Mouse (Mus musculus): ENCODE results near the gene Polm. TPM values are rescaled to one million over a fixed set of nuclear protein-coding genes. Genes with fewer than 3 reads are reported as not detected.

Polm gene
- polyA plus RNA-seq, 1 experiment, result 63.9 TPM

DNA sequence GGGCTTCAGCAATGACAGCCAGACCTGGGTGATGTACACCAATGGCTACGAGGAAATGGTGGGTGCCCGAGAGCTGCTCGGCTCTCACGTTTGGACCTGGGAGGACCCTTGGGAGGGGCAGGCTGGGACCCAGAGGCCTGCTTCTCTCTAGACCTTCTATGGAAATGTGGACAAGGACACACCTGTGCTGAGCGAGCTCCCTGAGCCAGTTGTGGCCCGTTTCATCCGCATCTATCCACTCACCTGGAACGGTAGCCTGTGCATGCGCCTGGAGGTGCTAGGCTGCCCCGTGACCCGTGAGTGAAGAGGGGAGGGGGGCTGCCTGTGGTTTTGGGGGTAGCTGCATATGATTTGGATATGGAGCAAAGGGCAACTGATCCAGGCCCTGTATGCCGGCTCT lies 30.5 kb upstream of the Polm start:
- TF ChIP-seq CTCF (IDR thresholded peaks at IDR 0.05; ENCODE audit: borderline replicate concordance, control insufficient read depth, extremely low read depth, insufficient read depth, low read length, poor library complexity) (no peak), POLR2A (IDR thresholded peaks at IDR 0.05; ENCODE audit: control insufficient read depth, extremely low read depth, insufficient read depth, low read length, poor library complexity) (no peak)
- Histone ChIP-seq H3K27ac (ENCODE audit: control insufficient read depth, insufficient read depth, low read length) (no peak overlapping the region), H3K4me1 (replicated peaks; ENCODE audit: control insufficient read depth, insufficient read depth, low read length) (no peaks in the 10 kb centered on the region), H3K36me3 (ENCODE audit: control insufficient read depth, insufficient read depth, low read length) (peaks cover 6% of the 10 kb centered on the region; the same call in 1 of the 2 replicates), H3K27me3 (ENCODE audit: control insufficient read depth, insufficient read depth, low read length) (no peaks in the 10 kb centered on the region; the same call in 1 of the 2 replicates), H3K4me3 (ENCODE audit: control insufficient read depth, insufficient read depth, low read length) (no peak overlapping the region)
- WGBS, result 92% methylated on average over 12 of the region's 12 CpGs
- no peak for DNase-seq

DNA sequence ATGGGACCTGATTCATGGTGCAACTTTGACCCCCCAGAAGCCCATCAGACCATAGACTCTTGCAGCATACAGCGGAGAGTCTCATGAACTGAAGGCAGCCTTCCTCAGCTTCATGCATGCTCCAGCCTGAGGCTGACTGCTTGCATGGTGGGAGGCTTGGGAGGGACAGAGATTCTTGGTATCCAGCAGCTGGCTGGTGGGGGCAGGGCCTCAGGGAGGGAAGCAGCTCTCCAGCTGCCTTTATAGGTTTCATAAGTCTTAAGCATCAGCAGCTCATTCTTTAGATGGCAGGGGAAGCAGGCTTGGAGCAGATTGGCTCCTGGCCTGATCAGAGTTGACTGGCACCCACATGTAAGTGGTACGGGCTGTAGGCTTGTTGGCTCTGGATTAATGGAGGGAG lies 29.4 kb upstream of the Polm start:
- Histone ChIP-seq H3K4me3 (ENCODE audit: control insufficient read depth, insufficient read depth, low read length) (no peak overlapping the region), H3K27ac (ENCODE audit: control insufficient read depth, insufficient read depth, low read length) (no peak overlapping the region)
- TF ChIP-seq POLR2A (IDR thresholded peaks at IDR 0.05; ENCODE audit: control insufficient read depth, extremely low read depth, insufficient read depth, low read length, poor library complexity) (no peak), CTCF (IDR thresholded peaks at IDR 0.05; ENCODE audit: borderline replicate concordance, control insufficient read depth, extremely low read depth, insufficient read depth, low read length, poor library complexity) (no peak)

DNA sequence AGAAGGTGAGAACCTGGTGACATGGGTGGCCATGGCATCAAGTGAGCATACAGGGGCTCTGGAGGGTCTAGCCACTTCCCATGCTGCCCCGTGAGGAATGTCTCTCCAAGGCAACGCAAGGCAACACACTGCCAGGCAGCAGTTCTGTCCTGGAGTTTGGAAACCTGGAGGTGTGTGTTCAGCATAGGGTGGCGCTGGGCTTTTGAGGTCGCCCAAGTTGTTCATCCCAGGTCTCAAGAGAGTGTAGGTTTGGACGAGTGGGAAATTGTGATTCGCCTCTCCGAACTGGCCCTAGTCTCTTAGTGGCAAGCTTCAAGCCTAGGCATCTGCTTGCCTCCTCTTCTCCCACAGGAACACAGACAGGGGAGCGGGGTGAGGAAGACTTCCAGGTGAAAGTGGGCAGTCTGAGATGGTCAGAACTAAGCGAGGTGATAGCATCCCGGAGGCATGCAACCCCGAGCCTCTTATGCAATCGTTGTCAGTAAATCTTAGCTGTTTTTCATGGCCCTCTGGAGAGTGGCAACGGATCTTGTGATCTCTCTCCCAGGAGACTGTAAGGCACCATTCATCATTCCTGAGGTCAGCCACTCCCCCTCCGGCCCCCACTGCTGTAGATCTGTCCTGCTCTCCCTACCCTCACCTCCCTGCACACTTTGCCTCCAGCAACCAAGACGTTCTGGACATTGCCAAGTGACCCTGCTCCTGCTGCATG lies 24.7 kb upstream of the Polm start:
- peaks cover 12% of the 10 kb centered on the region for H3K4me1 ChIP-seq (replicated peaks; ENCODE audit: control insufficient read depth, insufficient read depth, low read length)
- no peak overlapping the region for H3K27ac ChIP-seq (ENCODE audit: control insufficient read depth, insufficient read depth, low read length)
- no peak for TF ChIP-seq POLR2A (IDR thresholded peaks at IDR 0.05; ENCODE audit: control insufficient read depth, extremely low read depth, insufficient read depth, low read length, poor library complexity)
- no peak for TF ChIP-seq CTCF (IDR thresholded peaks at IDR 0.05; ENCODE audit: borderline replicate concordance, control insufficient read depth, extremely low read depth, insufficient read depth, low read length, poor library complexity)
- no peak for DNase-seq
- peaks cover 14% of the 10 kb centered on the region for H3K27me3 ChIP-seq (ENCODE audit: control insufficient read depth, insufficient read depth, low read length)
- no peak overlapping the region for H3K4me3 ChIP-seq (ENCODE audit: control insufficient read depth, insufficient read depth, low read length)
- H3K36me3 ChIP-seq (ENCODE audit: control insufficient read depth, insufficient read depth, low read length), result no peaks in the 10 kb centered on the region
- 54% methylated on average over 15 of the region's 15 CpGs for WGBS

More for the DNA sequence above, 29.4 kb upstream of the Polm start:
- 100% methylated on average over 2 of the region's 2 CpGs for WGBS
- Histone ChIP-seq H3K27me3 (ENCODE audit: control insufficient read depth, insufficient read depth, low read length) (peaks cover 2% of the 10 kb centered on the region), H3K4me1 (replicated peaks; ENCODE audit: control insufficient read depth, insufficient read depth, low read length) (peaks cover 2% of the 10 kb centered on the region; the same call in 1 of the 2 replicates), H3K36me3 (ENCODE audit: control insufficient read depth, insufficient read depth, low read length) (peaks cover 3% of the 10 kb centered on the region; the same call in 1 of the 2 replicates)
- DNase-seq, result no peak

DNA sequence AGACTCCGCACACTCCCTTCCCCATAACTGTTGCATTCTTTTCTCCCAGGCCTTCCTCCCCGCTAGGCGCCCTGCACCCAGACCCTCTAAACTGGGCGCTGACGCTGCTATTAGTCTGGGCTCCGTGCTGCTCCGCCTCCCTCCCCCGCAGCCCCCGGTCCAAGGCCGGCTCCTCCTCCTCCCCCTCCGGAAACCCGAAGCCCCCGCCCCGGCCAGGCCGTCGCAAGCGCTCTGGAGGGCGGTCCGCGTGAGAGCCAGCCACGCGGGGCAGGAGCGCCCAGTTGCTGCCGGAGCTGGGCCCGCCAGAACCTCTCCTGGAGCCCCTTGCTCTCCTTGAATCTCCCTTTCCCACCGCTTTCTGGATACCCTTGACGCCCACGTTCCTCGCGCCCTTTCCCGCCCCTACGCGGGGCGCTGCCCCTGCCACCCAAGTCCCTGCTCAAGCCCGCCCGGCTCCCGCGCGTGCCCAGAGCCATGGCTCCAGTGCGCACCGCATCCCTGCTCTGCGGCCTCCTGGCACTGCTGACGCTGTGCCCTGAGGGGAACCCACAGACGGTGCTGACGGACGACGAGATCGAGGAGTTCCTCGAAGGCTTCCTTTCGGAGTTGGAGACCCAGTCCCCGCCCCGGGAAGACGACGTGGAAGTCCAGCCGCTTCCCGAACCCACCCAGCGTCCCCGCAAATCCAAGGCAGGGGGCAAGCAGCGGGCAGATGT lies 24.0 kb upstream of the Polm start, which contains the start of gene Aebp1:
TSS of gene Aebp1 (plus strand) at position 270 of the 716 bp plus-strand sequence.
- Histone ChIP-seq H3K27me3 (ENCODE audit: control insufficient read depth, insufficient read depth, low read length) (peaks cover 14% of the 10 kb centered on the region), H3K4me3 (ENCODE audit: control insufficient read depth, insufficient read depth, low read length) (peak within 1 kb of the TSS; percentile 30), H3K27ac (ENCODE audit: control insufficient read depth, insufficient read depth, low read length) (no peak within 1 kb of the TSS), H3K4me1 (replicated peaks; ENCODE audit: control insufficient read depth, insufficient read depth, low read length) (peaks cover 12% of the 10 kb centered on the region), H3K36me3 (ENCODE audit: control insufficient read depth, insufficient read depth, low read length) (no peaks in the 10 kb centered on the region)
- 5% methylated on average over 59 of the region's 59 CpGs for WGBS
- TF ChIP-seq CTCF (IDR thresholded peaks at IDR 0.05; ENCODE audit: borderline replicate concordance, control insufficient read depth, extremely low read depth, insufficient read depth, low read length, poor library complexity) (no peak), POLR2A (IDR thresholded peaks at IDR 0.05; ENCODE audit: control insufficient read depth, extremely low read depth, insufficient read depth, low read length, poor library complexity) (no peak)
- DNase-seq, result peak; percentile 18

DNA sequence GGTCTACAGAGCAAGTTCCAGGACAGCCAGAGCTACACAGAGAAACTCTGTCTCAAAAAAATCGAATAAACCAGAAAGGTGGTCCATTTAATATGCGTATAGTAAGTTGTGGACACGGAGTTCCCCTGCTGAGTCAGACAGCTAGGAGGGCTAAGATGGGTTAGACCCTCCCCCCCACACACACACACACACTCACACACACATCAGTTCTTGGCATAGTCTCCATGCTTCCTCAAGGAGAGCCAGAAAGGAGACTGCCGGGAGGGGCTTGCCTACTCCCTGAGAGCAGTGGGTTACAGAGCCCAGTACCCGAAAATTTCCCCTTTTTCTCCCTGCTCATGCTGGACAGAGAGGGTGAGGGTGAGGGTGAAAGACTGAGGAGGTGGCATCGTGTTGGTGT lies 22.8 kb upstream of the Polm start:
- no peak overlapping the region for H3K27ac ChIP-seq (ENCODE audit: control insufficient read depth, insufficient read depth, low read length)
- WGBS, result 46% methylated on average over 6 of the region's 6 CpGs
- no peaks in the 10 kb centered on the region for H3K36me3 ChIP-seq (ENCODE audit: control insufficient read depth, insufficient read depth, low read length)
- no peak for TF ChIP-seq POLR2A (IDR thresholded peaks at IDR 0.05; ENCODE audit: control insufficient read depth, extremely low read depth, insufficient read depth, low read length, poor library complexity)
- TF ChIP-seq CTCF (IDR thresholded peaks at IDR 0.05; ENCODE audit: borderline replicate concordance, control insufficient read depth, extremely low read depth, insufficient read depth, low read length, poor library complexity), result no peak
- H3K4me3 ChIP-seq (ENCODE audit: control insufficient read depth, insufficient read depth, low read length), result no peak overlapping the region
- peaks cover 12% of the 10 kb centered on the region for H3K4me1 ChIP-seq (replicated peaks; ENCODE audit: control insufficient read depth, insufficient read depth, low read length)
- H3K27me3 ChIP-seq (ENCODE audit: control insufficient read depth, insufficient read depth, low read length), result peaks cover 14% of the 10 kb centered on the region
- no peak for DNase-seq

DNA sequence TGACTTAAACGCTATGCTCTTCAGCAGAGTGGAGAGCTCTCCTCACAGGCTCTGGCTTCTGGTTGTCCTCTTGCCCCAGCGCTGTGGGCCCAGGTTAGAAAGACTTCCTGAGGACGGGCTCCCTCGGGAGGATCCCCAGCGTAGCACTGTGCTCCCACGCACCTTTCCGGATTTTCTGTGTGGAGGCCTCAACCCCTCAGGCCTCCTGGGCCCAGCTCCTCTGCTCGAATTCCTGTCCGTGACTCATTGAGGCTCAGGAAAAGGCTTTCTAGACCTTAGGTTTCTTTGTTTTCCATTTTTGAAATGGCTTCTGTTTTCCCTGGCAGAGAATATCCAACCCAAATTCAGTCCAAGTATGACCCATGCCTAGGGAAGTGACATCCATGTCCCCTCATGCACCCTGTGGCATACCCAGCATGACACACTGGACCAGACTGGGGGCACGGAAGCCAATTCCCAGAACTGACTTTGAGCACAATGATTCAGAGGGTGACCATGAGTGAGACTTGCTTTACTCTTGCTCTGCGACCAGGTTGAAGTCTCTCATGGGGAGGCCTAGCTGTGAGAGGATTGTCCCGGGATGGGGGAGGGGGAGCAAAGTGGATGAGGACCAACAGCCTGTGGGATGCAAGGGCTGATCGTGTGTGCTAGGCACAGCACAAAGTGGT lies 22.2 kb upstream of the Polm start:
- H3K27ac ChIP-seq (ENCODE audit: control insufficient read depth, insufficient read depth, low read length), result no peak overlapping the region
- no peak for TF ChIP-seq POLR2A (IDR thresholded peaks at IDR 0.05; ENCODE audit: control insufficient read depth, extremely low read depth, insufficient read depth, low read length, poor library complexity)
- no peak for TF ChIP-seq CTCF (IDR thresholded peaks at IDR 0.05; ENCODE audit: borderline replicate concordance, control insufficient read depth, extremely low read depth, insufficient read depth, low read length, poor library complexity)

More for the DNA sequence above, 22.2 kb upstream of the Polm start:
- Histone ChIP-seq H3K36me3 (ENCODE audit: control insufficient read depth, insufficient read depth, low read length) (no peaks in the 10 kb centered on the region), H3K27me3 (ENCODE audit: control insufficient read depth, insufficient read depth, low read length) (peaks cover 14% of the 10 kb centered on the region), H3K4me3 (ENCODE audit: control insufficient read depth, insufficient read depth, low read length) (no peak overlapping the region), H3K4me1 (replicated peaks; ENCODE audit: control insufficient read depth, insufficient read depth, low read length) (peaks cover 12% of the 10 kb centered on the region)
- DNase-seq, result no peak
- 94% methylated on average over 13 of the region's 13 CpGs for WGBS

Data from thymus, adult 2 months (tissue).